Mouse (Mus musculus) stomach, postnatal 0 days (tissue): ENCODE results near the gene Kctd4.

Source experiments
- CTCF ChIP-seq: IDR thresholded peaks from 2 replicates; pipeline ENCODE4 v1.5.1; 2016; ENCODE audit warnings: antibody characterized with exemption, low read depth, mild to moderate bottlenecking, moderate library complexity
- EP300 ChIP-seq: optimal IDR thresholded peaks from 2 replicates; pipeline ENCODE3; 2016; ENCODE audit warnings: antibody characterized with exemption

GRCm38 (mm10) chr14:75906931-75907330 is 47.9 kb upstream of the Kctd4 start:
- TF ChIP-seq CTCF: no peak
- no peak for TF ChIP-seq EP300
